Mouse (Mus musculus): ENCODE measurements around the gene Mum1l1. TPM values are rescaled to one million over a fixed set of nuclear protein-coding genes. Genes with fewer than 3 reads are reported as not detected.
"Not testable (repeated sequence)": the region's sequence is repeated elsewhere in the genome, so short reads cannot be mapped to it uniquely, and the experiment has no call there.

Mum1l1 gene
- total RNA-seq (2012; rRNA removed) (0.92 and 0.98 TPM in 2 replicates), polyA plus RNA-seq (2012; ENCODE audit: insufficient read depth in 1 of 2, insufficient read length in 2 of 2, low read depth in 1 of 2, low replicate concordance in 2 of 2, missing spikeins in 1 of 2) (under 1 TPM in 1 of 2 experiments, not detected in 1; 0.56 TPM)

GRCm38 (mm10) chrX:139209829-139210225 lies at the start of gene Mum1l1:
Mum1l1 (plus strand) TSS chrX:139210042.
- peaks cover 3 to 8% of the 10 kb centered on the region in 2 experiments for H3K4me1 ChIP-seq (ENCODE audit: control insufficient read depth in 1 of 2, insufficient read depth in 2 of 2, low read length in 2 of 2)
- H3K27me3 ChIP-seq (ENCODE audit: control insufficient read depth in 1 of 2, insufficient read depth in 2 of 2, low read length in 2 of 2): no peaks in the 10 kb centered on the region
- H3K4me3 ChIP-seq (ENCODE audit: control insufficient read depth in 1 of 2, insufficient read depth in 1 of 2, low read depth in 2 of 2, low read length in 2 of 2): peak within 1 kb of the TSS; percentile 58 to 60
- no peaks in the 10 kb centered on the region for H3K79me2 ChIP-seq (ENCODE audit: control insufficient read depth, insufficient read depth, low read length, poor library complexity)
- peak within 1 kb of the TSS; percentile 65 for H3K9ac ChIP-seq (ENCODE audit: control insufficient read depth, low read depth, low read length, poor library complexity, severe bottlenecking)
- H3K9me3 ChIP-seq (replicated peaks; ENCODE audit: insufficient read depth, low read length): no peaks in the 10 kb centered on the region
- H3K27ac ChIP-seq (ENCODE audit: control insufficient read depth, low read depth, low read length): no peak within 1 kb of the TSS
- H3K36me3 ChIP-seq (ENCODE audit: control insufficient read depth in 1 of 2, insufficient read depth in 2 of 2, low read length in 2 of 2): peaks cover 0 to 11% of the 10 kb centered on the region in 2 experiments; a peak in 2 of 4 replicates
- TF ChIP-seq ETS1 (IDR thresholded peaks at IDR 0.05; ENCODE audit: low read depth, low read length): no peak
- no peak for TF ChIP-seq E2F4 (IDR thresholded peaks at IDR 0.05; ENCODE audit: borderline replicate concordance, low read depth, low read length)
- peak; percentile 29 to 62; a peak in 1 of 4 replicates for TF ChIP-seq POLR2A (IDR thresholded peaks at IDR 0.05; ENCODE audit: control insufficient read depth in 1 of 2, insufficient read depth in 1 of 2, low read depth in 1 of 2, low read length in 2 of 2, poor library complexity in 1 of 2)
- no peak for TF ChIP-seq MAX (IDR thresholded peaks at IDR 0.05; ENCODE audit: low read length)
- no peak for TF ChIP-seq POLR2AphosphoS2 (IDR thresholded peaks at IDR 0.05; ENCODE audit: low read length)
- no peak for TF ChIP-seq CTCF (IDR thresholded peaks at IDR 0.05 in 2 of 3, conservative IDR thresholded peaks at IDR 0.05 in 1 of 3; ENCODE audit: control insufficient read depth in 1 of 3, insufficient read depth in 1 of 3, low read depth in 2 of 3, low read length in 3 of 3, poor library complexity in 1 of 3, severe bottlenecking in 1 of 3)
- TF ChIP-seq TBP (IDR thresholded peaks at IDR 0.05; ENCODE audit: low read depth, low read length): peak; percentile 54; the same call in 1 of the 2 replicates
- no peak for TF ChIP-seq HCFC1 (IDR thresholded peaks at IDR 0.05; ENCODE audit: low read depth, low read length)
- TF ChIP-seq MAZ (IDR thresholded peaks at IDR 0.05; ENCODE audit: low read depth, low read length): peak; percentile 41; the same call in 1 of the 2 replicates
- DNase-seq (ENCODE audit: low read depth, low spot score): peak; percentile 77

- peak; percentile 6 for DNase-seq (ENCODE audit: low read depth, low spot score)
- Histone ChIP-seq H3K27ac (ENCODE audit: control insufficient read depth, low read depth, low read length) (no peak within 1 kb of the TSS), H3K27me3 (ENCODE audit: control insufficient read depth in 1 of 2, insufficient read depth in 2 of 2, low read length in 2 of 2) (no peaks in the 10 kb centered on the region), H3K4me3 (ENCODE audit: control insufficient read depth in 1 of 2, insufficient read depth in 1 of 2, low read depth in 2 of 2, low read length in 2 of 2) (no peak within 1 kb of the TSS), H3K9ac (ENCODE audit: control insufficient read depth, low read depth, low read length, poor library complexity, severe bottlenecking) (no peak within 1 kb of the TSS), H3K4me1 (ENCODE audit: control insufficient read depth in 1 of 2, insufficient read depth in 2 of 2, low read length in 2 of 2) (no peaks in the 10 kb centered on the region), H3K36me3 (ENCODE audit: control insufficient read depth in 1 of 2, insufficient read depth in 2 of 2, low read length in 2 of 2) (no peaks in the 10 kb centered on the region), H3K9me3 (replicated peaks; ENCODE audit: insufficient read depth, low read length) (no peaks in the 10 kb centered on the region), H3K79me2 (ENCODE audit: control insufficient read depth, insufficient read depth, low read length, poor library complexity) (no peaks in the 10 kb centered on the region)
- TF ChIP-seq ZNF384 (IDR thresholded peaks at IDR 0.05; ENCODE audit: low read depth, low read length): no peak
- TF ChIP-seq KAT2A (conservative IDR thresholded peaks at IDR 0.05; ENCODE audit: low read depth, low read length): no peak
- TF ChIP-seq TCF12 (IDR thresholded peaks at IDR 0.05; ENCODE audit: low read depth, low read length): no peak
- TF ChIP-seq RAD21 (IDR thresholded peaks at IDR 0.05; ENCODE audit: low read depth, low read length): no peak
- no peak for TF ChIP-seq USF1 (IDR thresholded peaks at IDR 0.05; ENCODE audit: low read depth, low read length)
These were observed 30.9 kb upstream of the Mum1l1 start, which contains the start of gene 4933428M09Rik for GRCm38 (mm10) chrX:139178928-139179327. 4933428M09Rik (plus strand) TSS chrX:139179228.

- H3K27ac ChIP-seq (ENCODE audit: control insufficient read depth, low read depth, low read length); H3K79me2 ChIP-seq (ENCODE audit: control insufficient read depth, insufficient read depth, low read length, poor library complexity); H3K9ac ChIP-seq (ENCODE audit: control insufficient read depth, low read depth, low read length, poor library complexity, severe bottlenecking); H3K9me3 ChIP-seq (replicated peaks; ENCODE audit: insufficient read depth, low read length); H3K4me1 ChIP-seq (ENCODE audit: control insufficient read depth in 1 of 2, insufficient read depth in 2 of 2, low read length in 2 of 2); H3K36me3 ChIP-seq (ENCODE audit: control insufficient read depth in 1 of 2, insufficient read depth in 2 of 2, low read length in 2 of 2); H3K4me3 ChIP-seq (ENCODE audit: control insufficient read depth in 1 of 2, insufficient read depth in 1 of 2, low read depth in 2 of 2, low read length in 2 of 2); H3K27me3 ChIP-seq (ENCODE audit: control insufficient read depth in 1 of 2, insufficient read depth in 2 of 2, low read length in 2 of 2): not testable (repeated sequence)
- DNase-seq (ENCODE audit: low read depth, low spot score): peak; percentile 34
- TF ChIP-seq RAD21 (IDR thresholded peaks at IDR 0.05; ENCODE audit: low read depth, low read length) (peak; percentile 44), SMC3 (IDR thresholded peaks at IDR 0.05; ENCODE audit: low read depth, low read length) (peak; percentile 47), CTCF (IDR thresholded peaks at IDR 0.05 in 2 of 3, conservative IDR thresholded peaks at IDR 0.05 in 1 of 3; ENCODE audit: control insufficient read depth in 1 of 3, insufficient read depth in 1 of 3, low read depth in 2 of 3, low read length in 3 of 3, poor library complexity in 1 of 3, severe bottlenecking in 1 of 3) (peak; percentile 54 to 67 (median 59))
These were observed 18.3 kb upstream of the Mum1l1 start for GRCm38 (mm10) chrX:139191506-139191905.

Measured in MEL (cell line).